Mouse (Mus musculus): Measurements from ENCODE around the gene Krcc1. TPM values are rescaled to one million over a fixed set of nuclear protein-coding genes. Genes with fewer than 3 reads are reported as not detected.

Krcc1 gene
- 54.6 and 59.1 TPM in 2 replicates for polyA plus RNA-seq (2016; fragmentation: Nextera tagmentation; extraction: Ambion mirVana)

- Histone ChIP-seq H3K9me3 (replicated peaks) (no peaks in the 10 kb centered on the region), H3K36me3 (no peaks in the 10 kb centered on the region), H3K4me1 (replicated peaks) (peaks cover 27% of the 10 kb centered on the region), H3K9ac (peak within 1 kb of the TSS; percentile 97), H3K4me2 (peak within 1 kb of the TSS; percentile 87), H3K27ac (ENCODE audit: poor library complexity, severe bottlenecking) (peak within 1 kb of the TSS; percentile 98), H3K27me3 (replicated peaks) (no peaks in the 10 kb centered on the region), H3K4me3 (peak within 1 kb of the TSS; percentile 87)
- WGBS, result under 1% methylated on average over 73 of the region's 84 CpGs
- peak; percentile 93 for ATAC-seq (ENCODE audit: insufficient number of reproducible peaks, low FRiP score)
Observed at GRCm38 (mm10) chr6:71271389-71272315, at the start of gene Krcc1. Krcc1 (plus strand) TSS chr6:71271677.

GRCm38 (mm10) chr6:71224184-71224943 lies 47.1 kb upstream of the Krcc1 start:
- Histone ChIP-seq H3K9me3 (replicated peaks) (no peaks in the 10 kb centered on the region), H3K27me3 (replicated peaks) (no peaks in the 10 kb centered on the region), H3K9ac (no peak overlapping the region), H3K4me2 (no peak overlapping the region), H3K36me3 (peaks cover 45% of the 10 kb centered on the region), H3K27ac (ENCODE audit: poor library complexity, severe bottlenecking) (peak overlapping the region; percentile 41), H3K4me3 (no peak overlapping the region), H3K4me1 (replicated peaks) (peaks cover 44% of the 10 kb centered on the region)
- ATAC-seq (ENCODE audit: insufficient number of reproducible peaks, low FRiP score), result no peak
- 66% methylated on average over 3 of the region's 3 CpGs for WGBS

- 26% methylated on average over 6 of the region's 6 CpGs for WGBS
- Histone ChIP-seq H3K27ac (ENCODE audit: poor library complexity, severe bottlenecking) (peak overlapping the region; percentile 93), H3K36me3 (peaks cover 32% of the 10 kb centered on the region), H3K4me1 (replicated peaks) (peaks cover 44% of the 10 kb centered on the region), H3K4me2 (peak overlapping the region; percentile 20; the same call in 1 of the 2 replicates), H3K4me3 (no peak overlapping the region), H3K9ac (0 out of 2 replicates have a peak overlapping the region, but pooled peaks have one; percentile 32), H3K9me3 (replicated peaks) (no peaks in the 10 kb centered on the region), H3K27me3 (replicated peaks) (no peaks in the 10 kb centered on the region)
- ATAC-seq (ENCODE audit: insufficient number of reproducible peaks, low FRiP score), result no peak
Observed at GRCm38 (mm10) chr6:71226544-71226943, 44.9 kb upstream of the Krcc1 start.

- peak; percentile 62 for ATAC-seq (ENCODE audit: insufficient number of reproducible peaks, low FRiP score)
- Histone ChIP-seq H3K4me2 (0 out of 2 replicates have a peak overlapping the region, but pooled peaks have one; percentile 20), H3K27me3 (replicated peaks) (no peaks in the 10 kb centered on the region), H3K27ac (ENCODE audit: poor library complexity, severe bottlenecking) (peak overlapping the region; percentile 93), H3K9me3 (replicated peaks) (no peaks in the 10 kb centered on the region), H3K4me3 (no peak overlapping the region), H3K9ac (peak overlapping the region; percentile 37; the same call in 1 of the 2 replicates), H3K36me3 (peaks cover 26% of the 10 kb centered on the region), H3K4me1 (replicated peaks) (peaks cover 44% of the 10 kb centered on the region)
- WGBS, result 8% methylated on average over 7 of the region's 7 CpGs
Observed at GRCm38 (mm10) chr6:71227157-71227770, 44.2 kb upstream of the Krcc1 start.

GRCm38 (mm10) chr6:71235121-71235520 lies 36.4 kb upstream of the Krcc1 start:
- Histone ChIP-seq H3K9me3 (replicated peaks) (no peaks in the 10 kb centered on the region), H3K36me3 (peaks cover 59% of the 10 kb centered on the region), H3K27ac (ENCODE audit: poor library complexity, severe bottlenecking) (no peak overlapping the region), H3K4me1 (replicated peaks) (no peaks in the 10 kb centered on the region), H3K9ac (no peak overlapping the region), H3K4me2 (no peak overlapping the region), H3K27me3 (replicated peaks) (no peaks in the 10 kb centered on the region), H3K4me3 (no peak overlapping the region)
- ATAC-seq (ENCODE audit: insufficient number of reproducible peaks, low FRiP score), result no peak
- 63% methylated on average over 13 of the region's 13 CpGs for WGBS

- no peak overlapping the region for H3K4me2 ChIP-seq
- peaks cover 55% of the 10 kb centered on the region for H3K36me3 ChIP-seq
- H3K9ac ChIP-seq, result no peak overlapping the region
- no peak for ATAC-seq (ENCODE audit: insufficient number of reproducible peaks, low FRiP score)
- no peaks in the 10 kb centered on the region for H3K27me3 ChIP-seq (replicated peaks)
- no peaks in the 10 kb centered on the region for H3K9me3 ChIP-seq (replicated peaks)
- WGBS, result 64% methylated on average over 3 of the region's 3 CpGs
- no peak overlapping the region for H3K27ac ChIP-seq (ENCODE audit: poor library complexity, severe bottlenecking)
- H3K4me3 ChIP-seq, result no peak overlapping the region
- H3K4me1 ChIP-seq (replicated peaks), result peaks cover 5% of the 10 kb centered on the region
Observed at GRCm38 (mm10) chr6:71235944-71236343, 35.5 kb upstream of the Krcc1 start.

GRCm38 (mm10) chr6:71236506-71236905 lies 35.0 kb upstream of the Krcc1 start:
- no peak overlapping the region for H3K4me2 ChIP-seq
- no peak overlapping the region for H3K4me3 ChIP-seq
- H3K9me3 ChIP-seq (replicated peaks), result no peaks in the 10 kb centered on the region
- no peak for ATAC-seq (ENCODE audit: insufficient number of reproducible peaks, low FRiP score)
- H3K36me3 ChIP-seq, result peaks cover 55% of the 10 kb centered on the region
- H3K27me3 ChIP-seq (replicated peaks), result no peaks in the 10 kb centered on the region
- 88% methylated on average over 6 of the region's 6 CpGs for WGBS
- no peak overlapping the region for H3K9ac ChIP-seq
- H3K4me1 ChIP-seq (replicated peaks), result peaks cover 11% of the 10 kb centered on the region
- no peak overlapping the region for H3K27ac ChIP-seq (ENCODE audit: poor library complexity, severe bottlenecking)

GRCm38 (mm10) chr6:71237031-71237431 lies 34.4 kb upstream of the Krcc1 start:
- Histone ChIP-seq H3K27ac (ENCODE audit: poor library complexity, severe bottlenecking) (no peak overlapping the region), H3K9me3 (replicated peaks) (no peaks in the 10 kb centered on the region), H3K4me1 (replicated peaks) (peaks cover 14% of the 10 kb centered on the region), H3K36me3 (peaks cover 55% of the 10 kb centered on the region), H3K27me3 (replicated peaks) (no peaks in the 10 kb centered on the region), H3K4me3 (no peak overlapping the region), H3K4me2 (no peak overlapping the region), H3K9ac (no peak overlapping the region)
- WGBS, result 86% methylated on average over 6 of the region's 6 CpGs
- ATAC-seq (ENCODE audit: insufficient number of reproducible peaks, low FRiP score), result no peak

- Histone ChIP-seq H3K4me2 (no peak overlapping the region), H3K36me3 (peaks cover 53% of the 10 kb centered on the region), H3K9ac (no peak overlapping the region), H3K27me3 (replicated peaks) (no peaks in the 10 kb centered on the region), H3K9me3 (replicated peaks) (no peaks in the 10 kb centered on the region), H3K4me3 (no peak overlapping the region), H3K27ac (ENCODE audit: poor library complexity, severe bottlenecking) (no peak overlapping the region), H3K4me1 (replicated peaks) (peaks cover 23% of the 10 kb centered on the region)
- no peak for ATAC-seq (ENCODE audit: insufficient number of reproducible peaks, low FRiP score)
- WGBS, result 89% methylated on average over 26 of the region's 26 CpGs
Observed at GRCm38 (mm10) chr6:71239069-71239750, 32.3 kb upstream of the Krcc1 start.

- 79% methylated on average over 7 of the region's 7 CpGs for WGBS
- peaks cover 54% of the 10 kb centered on the region for H3K36me3 ChIP-seq
- H3K27me3 ChIP-seq (replicated peaks), result no peaks in the 10 kb centered on the region
- H3K9ac ChIP-seq, result no peak overlapping the region
- peaks cover 23% of the 10 kb centered on the region for H3K4me1 ChIP-seq (replicated peaks)
- no peak overlapping the region for H3K4me2 ChIP-seq
- H3K27ac ChIP-seq (ENCODE audit: poor library complexity, severe bottlenecking), result peak overlapping the region; percentile 70
- no peaks in the 10 kb centered on the region for H3K9me3 ChIP-seq (replicated peaks)
- no peak overlapping the region for H3K4me3 ChIP-seq
- ATAC-seq (ENCODE audit: insufficient number of reproducible peaks, low FRiP score), result no peak
Observed at GRCm38 (mm10) chr6:71240831-71241230, 30.6 kb upstream of the Krcc1 start.
